Mouse (Mus musculus) brain, adult 2 months (tissue): ENCODE data around the gene Shox2.

Experiments
- DNase-seq: peaks from one replicate; pipeline ENCODE4 v3.0.0; 2011; ENCODE audit warnings: low read depth, low spot score

Gene Shox2

GRCm38 (mm10) chr3:66981706-66982105 is at the start of gene Shox2:
TSS of gene Shox2 (minus strand) at chr3:66981771.
- no peak for DNase-seq

- no peak for DNase-seq
Observed at GRCm38 (mm10) chr3:66996820-66997219, 15.2 kb upstream of the Shox2 start.

- no peak for DNase-seq
Observed at GRCm38 (mm10) chr3:66986287-66986560, 4.7 kb upstream of the Shox2 start.

GRCm38 (mm10) chr3:66985539-66986286 is 4.1 kb upstream of the Shox2 start:
- peak; percentile 94 for DNase-seq

- no peak for DNase-seq
Observed at GRCm38 (mm10) chr3:66983481-66983880, 1.9 kb upstream of the Shox2 start.

GRCm38 (mm10) chr3:66982181-66982911 is 775 bp upstream of the Shox2 start:
- DNase-seq, result no peak

GRCm38 (mm10) chr3:66981101-66981661 is 390 bp downstream of the Shox2 start, which contains the start of gene Rsrc1:
TSS of gene Rsrc1 (plus strand) at chr3:66981390.
- DNase-seq, result no peak

- no peak for DNase-seq
Observed at GRCm38 (mm10) chr3:66980111-66980975, 1.2 kb downstream of the Shox2 start.

- no peak for DNase-seq
Observed at GRCm38 (mm10) chr3:66979491-66979890, 2.1 kb downstream of the Shox2 start.

GRCm38 (mm10) chr3:66978457-66979381 is 2.9 kb downstream of the Shox2 start:
- DNase-seq, result no peak

- DNase-seq, result no peak
Observed at GRCm38 (mm10) chr3:66977811-66978456, 3.6 kb downstream of the Shox2 start.

GRCm38 (mm10) chr3:66976889-66977615 is 4.5 kb downstream of the Shox2 start:
- DNase-seq, result no peak

- DNase-seq, result no peak
Observed at GRCm38 (mm10) chr3:66974501-66974900, 7.1 kb downstream of the Shox2 start.

GRCm38 (mm10) chr3:66973391-66973943 is 8.1 kb downstream of the Shox2 start:
- peak; percentile 37 for DNase-seq

- no peak for DNase-seq
Observed at GRCm38 (mm10) chr3:66972191-66972950, 9.2 kb downstream of the Shox2 start.

GRCm38 (mm10) chr3:66970661-66971331 is 10.8 kb downstream of the Shox2 start:
- no peak for DNase-seq

- DNase-seq, result no peak
Observed at GRCm38 (mm10) chr3:66970261-66970660, 11.3 kb downstream of the Shox2 start.

- no peak for DNase-seq
Observed at GRCm38 (mm10) chr3:66967508-66967907, 14.1 kb downstream of the Shox2 start.
